Mouse (Mus musculus): ENCODE results near the gene Zdhhc14. TPM values are rescaled to one million over a fixed set of nuclear protein-coding genes. Genes with fewer than 3 reads are reported as not detected.

The Zdhhc14 gene
- total RNA-seq, 2 experiments from 2014 or later, result 9.8 to 17.2 TPM

DNA sequence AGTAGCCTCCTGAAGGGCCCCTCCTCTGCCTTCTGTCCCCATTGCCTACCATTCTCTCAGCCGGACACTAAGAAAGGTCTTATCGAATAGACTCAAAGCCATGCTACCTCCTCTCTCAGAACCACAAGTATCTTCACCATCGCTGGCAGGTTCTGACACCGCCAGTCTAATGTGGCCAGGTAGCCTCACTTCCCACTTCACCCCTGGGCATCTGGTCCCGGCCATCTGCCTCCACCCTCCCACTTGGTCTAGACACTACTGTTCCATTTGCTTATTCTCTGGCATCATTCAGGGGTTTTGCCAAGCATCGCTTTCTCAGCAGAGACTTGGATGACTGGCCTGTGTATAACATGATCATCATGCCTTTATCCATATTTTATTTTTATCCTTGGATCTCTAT, 57.1 kb downstream of the Zdhhc14 start:
- no peak for ATAC-seq (replicated peaks; ENCODE audit: low FRiP score, low TSS enrichment, poor library complexity, severe bottlenecking)

GRCm38 (mm10) chr17:5550444-5550843, 58.1 kb downstream of the Zdhhc14 start:
- ATAC-seq (replicated peaks; ENCODE audit: low FRiP score, low TSS enrichment, poor library complexity, severe bottlenecking), result no peak

DNA sequence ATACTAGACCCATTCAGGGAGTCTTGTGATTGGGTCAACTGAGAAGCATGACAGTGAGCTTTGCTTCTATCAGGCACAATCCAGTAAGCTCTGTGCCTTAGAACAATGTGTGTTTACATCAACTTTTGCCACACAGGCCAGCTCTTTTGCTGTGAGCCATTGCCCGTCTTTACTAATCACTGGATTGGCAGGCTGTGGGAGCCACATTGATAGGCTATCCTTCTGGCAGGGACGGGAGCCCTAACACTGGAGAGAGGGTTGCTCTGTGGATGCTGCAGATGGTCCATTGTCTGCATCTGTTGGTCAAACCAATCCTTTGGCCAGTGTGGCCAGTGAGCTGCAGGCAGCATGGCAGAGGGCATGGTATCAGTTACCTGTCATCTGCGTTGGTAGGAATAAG, 58.8 kb downstream of the Zdhhc14 start:
- ATAC-seq (replicated peaks; ENCODE audit: low FRiP score, low TSS enrichment, poor library complexity, severe bottlenecking), result no peak

DNA sequence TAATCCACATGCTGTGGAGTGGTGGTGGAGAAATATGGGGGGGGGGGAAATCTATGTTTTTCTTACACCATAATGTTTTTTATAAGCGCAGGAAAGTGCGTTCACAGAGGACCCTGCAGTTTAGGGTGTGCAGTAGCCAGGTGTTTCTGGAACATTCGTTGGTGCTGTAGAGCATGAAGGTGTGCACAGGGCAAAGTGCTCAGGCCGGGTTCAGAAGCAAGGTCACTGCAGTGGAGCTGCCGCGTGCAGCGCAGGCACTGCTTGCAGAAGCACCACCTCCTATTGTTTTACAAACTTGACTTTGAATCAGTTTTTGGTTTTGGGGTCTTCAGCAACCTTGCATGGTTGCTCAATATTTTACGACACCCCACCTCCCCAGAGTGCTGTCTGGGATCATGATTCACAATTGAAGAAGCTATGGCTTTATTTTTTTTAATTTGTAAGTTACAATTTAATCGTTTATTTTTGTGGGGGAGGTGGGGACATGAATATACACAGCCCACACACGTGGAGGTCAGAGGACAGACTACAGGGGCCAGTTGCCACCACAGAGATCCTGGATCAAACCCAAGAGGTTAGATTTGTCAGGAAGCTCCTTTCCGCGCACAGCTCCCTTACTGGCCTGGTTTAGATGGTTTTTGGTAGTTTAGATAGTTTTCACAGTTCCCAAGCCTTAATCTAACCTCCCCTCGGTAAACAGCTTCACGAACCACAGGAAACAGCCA, 59.8 kb downstream of the Zdhhc14 start:
- no peak for ATAC-seq (replicated peaks; ENCODE audit: low FRiP score, low TSS enrichment, poor library complexity, severe bottlenecking)

- ATAC-seq (replicated peaks; ENCODE audit: low FRiP score, low TSS enrichment, poor library complexity, severe bottlenecking), result no peak
These were observed 61.2 kb downstream of the Zdhhc14 start for GRCm38 (mm10) chr17:5553556-5553955.

DNA sequence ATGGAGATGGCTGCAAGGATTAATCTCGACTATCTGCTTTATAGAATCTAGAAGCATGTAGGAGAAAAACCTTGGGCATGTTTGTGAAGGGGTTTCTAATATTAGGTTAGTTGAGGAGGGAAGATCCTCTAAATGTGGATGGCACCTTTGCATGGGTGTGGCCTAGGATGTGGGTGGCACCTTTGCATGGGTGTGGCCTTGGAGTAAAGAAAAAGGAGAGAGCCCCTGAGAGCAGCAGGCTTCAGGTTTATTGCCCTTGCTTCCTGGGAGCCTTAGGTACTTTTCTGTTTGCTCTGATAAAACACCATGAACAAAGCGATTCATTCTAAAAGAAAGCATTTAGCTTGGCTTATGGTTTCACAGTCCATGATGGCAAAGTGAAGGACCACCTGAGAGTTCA, 62.2 kb downstream of the Zdhhc14 start:
- ATAC-seq (replicated peaks; ENCODE audit: low FRiP score, low TSS enrichment, poor library complexity, severe bottlenecking), result no peak

- no peak for ATAC-seq (replicated peaks; ENCODE audit: low FRiP score, low TSS enrichment, poor library complexity, severe bottlenecking)
These were observed 64.2 kb downstream of the Zdhhc14 start for GRCm38 (mm10) chr17:5556568-5556967.

- ATAC-seq (replicated peaks; ENCODE audit: low FRiP score, low TSS enrichment, poor library complexity, severe bottlenecking), result no peak
These were observed 67.9 kb downstream of the Zdhhc14 start for GRCm38 (mm10) chr17:5560212-5560611.

DNA sequence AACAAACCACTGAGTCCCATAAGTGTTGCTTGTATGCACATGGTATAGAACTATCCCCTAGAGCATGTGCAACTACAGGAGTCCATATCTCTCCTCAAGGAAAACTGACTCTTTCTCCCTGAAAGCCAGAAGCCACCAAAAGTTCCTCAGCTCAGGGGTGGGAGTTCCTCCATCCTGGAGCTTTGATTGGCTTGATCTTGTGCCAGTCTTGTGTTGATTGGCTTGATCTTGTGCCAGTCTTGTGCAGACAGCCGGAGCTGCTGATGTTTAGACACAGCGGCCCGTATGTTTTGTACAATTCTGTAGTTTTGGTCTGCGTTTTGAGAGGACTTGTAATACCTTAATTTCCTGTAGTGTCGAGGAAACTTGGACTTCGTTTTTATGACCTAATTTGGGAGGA, 70.8 kb downstream of the Zdhhc14 start:
- no peak for ATAC-seq (replicated peaks; ENCODE audit: low FRiP score, low TSS enrichment, poor library complexity, severe bottlenecking)

- peak; percentile 78 for ATAC-seq (replicated peaks; ENCODE audit: low FRiP score, low TSS enrichment, poor library complexity, severe bottlenecking)
These were observed 73.6 kb downstream of the Zdhhc14 start for GRCm38 (mm10) chr17:5566006-5566405.

GRCm38 (mm10) chr17:5567943-5568342, 75.6 kb downstream of the Zdhhc14 start:
- no peak for ATAC-seq (replicated peaks; ENCODE audit: low FRiP score, low TSS enrichment, poor library complexity, severe bottlenecking)

DNA sequence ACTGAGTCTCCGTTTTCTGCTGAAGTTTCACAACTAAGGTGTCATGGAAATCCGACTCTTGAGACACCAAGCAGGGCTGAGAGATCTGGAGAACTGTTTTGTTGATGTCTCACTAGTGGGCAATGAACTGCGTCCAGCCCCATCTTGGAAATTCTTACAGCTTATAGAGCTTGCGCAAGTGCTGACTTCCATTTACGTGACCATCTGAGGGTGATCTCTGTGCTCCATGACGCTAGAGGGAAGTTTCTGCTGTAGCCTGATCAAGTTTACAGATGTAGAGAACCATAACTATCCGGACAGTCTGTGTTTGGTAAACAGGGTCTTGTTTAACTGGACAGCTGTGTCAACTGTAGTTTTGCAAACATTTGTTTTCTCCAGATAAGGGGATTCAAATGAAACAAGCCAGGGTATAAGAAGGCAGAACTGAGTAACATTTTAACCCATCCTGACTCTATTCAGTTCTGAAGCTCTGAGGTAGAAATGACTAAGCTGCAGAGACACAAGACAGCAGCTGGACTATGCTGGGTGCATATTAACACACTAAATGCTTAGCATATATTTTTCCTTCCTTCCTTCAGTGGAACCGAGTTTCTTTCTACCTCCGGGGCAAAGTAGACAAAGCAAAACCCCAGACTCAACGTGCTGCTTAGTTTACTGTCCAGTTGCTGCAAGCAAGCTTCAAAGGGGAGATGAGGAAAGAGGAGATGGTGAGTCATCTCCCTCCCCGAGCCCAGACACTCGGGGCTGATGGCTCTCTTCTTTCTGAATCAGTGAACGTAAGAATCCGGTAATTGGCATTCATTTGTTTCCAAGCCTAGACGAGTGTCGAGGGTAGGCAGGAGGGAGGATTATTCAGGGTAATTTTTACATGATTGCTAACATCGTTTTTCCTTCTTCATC, 77.0 kb downstream of the Zdhhc14 start:
- ATAC-seq (replicated peaks; ENCODE audit: low FRiP score, low TSS enrichment, poor library complexity, severe bottlenecking), result no peak

- ATAC-seq (replicated peaks; ENCODE audit: low FRiP score, low TSS enrichment, poor library complexity, severe bottlenecking), result no peak
These were observed 79.9 kb downstream of the Zdhhc14 start for GRCm38 (mm10) chr17:5572096-5572730.

- no peak for ATAC-seq (replicated peaks; ENCODE audit: low FRiP score, low TSS enrichment, poor library complexity, severe bottlenecking)
These were observed 80.5 kb downstream of the Zdhhc14 start for GRCm38 (mm10) chr17:5572745-5573420.

DNA sequence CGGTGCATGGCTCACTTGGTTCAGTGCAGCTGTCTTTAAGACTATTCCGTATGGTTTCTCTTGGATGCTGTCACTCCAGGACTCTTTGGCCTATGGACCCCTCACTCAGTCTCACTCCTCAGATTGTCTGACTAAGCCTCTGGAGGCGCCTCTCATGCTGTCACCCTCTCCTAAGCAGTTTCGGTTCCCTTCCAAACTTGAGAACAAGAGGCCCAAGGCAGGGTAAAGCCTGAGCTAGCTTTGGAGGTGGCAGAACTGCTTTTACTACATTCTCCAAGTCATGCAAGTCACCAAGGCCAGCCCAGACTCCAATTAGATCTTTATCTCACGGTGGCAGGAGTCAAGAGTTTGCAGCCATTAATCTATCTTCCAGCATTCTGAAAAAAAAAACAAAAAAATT, 82.3 kb downstream of the Zdhhc14 start:
- ATAC-seq (replicated peaks; ENCODE audit: low FRiP score, low TSS enrichment, poor library complexity, severe bottlenecking), result no peak

GRCm38 (mm10) chr17:5575518-5575917, 83.2 kb downstream of the Zdhhc14 start:
- ATAC-seq (replicated peaks; ENCODE audit: low FRiP score, low TSS enrichment, poor library complexity, severe bottlenecking), result no peak

- ATAC-seq (replicated peaks; ENCODE audit: low FRiP score, low TSS enrichment, poor library complexity, severe bottlenecking), result no peak
These were observed 89.9 kb downstream of the Zdhhc14 start for GRCm38 (mm10) chr17:5582232-5582631.

DNA sequence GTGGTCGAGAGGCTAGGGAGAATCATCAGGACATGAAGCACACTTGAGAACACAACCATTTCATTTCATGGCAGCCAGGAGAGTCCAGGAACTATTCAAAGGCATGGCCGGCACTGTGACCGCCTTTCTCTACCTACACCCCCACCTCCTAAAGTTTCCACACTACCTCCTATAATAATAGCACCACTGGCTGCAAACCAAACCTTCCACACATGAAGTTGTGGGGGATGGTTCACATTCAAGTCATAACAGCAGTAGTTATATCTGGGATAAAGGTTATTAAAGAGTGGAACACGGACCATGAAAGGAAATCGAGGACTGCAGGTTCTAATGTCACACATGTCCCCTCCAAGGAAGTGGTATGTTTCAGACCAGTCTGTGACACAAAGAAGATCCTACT, 90.6 kb downstream of the Zdhhc14 start:
- no peak for ATAC-seq (replicated peaks; ENCODE audit: low FRiP score, low TSS enrichment, poor library complexity, severe bottlenecking)

DNA sequence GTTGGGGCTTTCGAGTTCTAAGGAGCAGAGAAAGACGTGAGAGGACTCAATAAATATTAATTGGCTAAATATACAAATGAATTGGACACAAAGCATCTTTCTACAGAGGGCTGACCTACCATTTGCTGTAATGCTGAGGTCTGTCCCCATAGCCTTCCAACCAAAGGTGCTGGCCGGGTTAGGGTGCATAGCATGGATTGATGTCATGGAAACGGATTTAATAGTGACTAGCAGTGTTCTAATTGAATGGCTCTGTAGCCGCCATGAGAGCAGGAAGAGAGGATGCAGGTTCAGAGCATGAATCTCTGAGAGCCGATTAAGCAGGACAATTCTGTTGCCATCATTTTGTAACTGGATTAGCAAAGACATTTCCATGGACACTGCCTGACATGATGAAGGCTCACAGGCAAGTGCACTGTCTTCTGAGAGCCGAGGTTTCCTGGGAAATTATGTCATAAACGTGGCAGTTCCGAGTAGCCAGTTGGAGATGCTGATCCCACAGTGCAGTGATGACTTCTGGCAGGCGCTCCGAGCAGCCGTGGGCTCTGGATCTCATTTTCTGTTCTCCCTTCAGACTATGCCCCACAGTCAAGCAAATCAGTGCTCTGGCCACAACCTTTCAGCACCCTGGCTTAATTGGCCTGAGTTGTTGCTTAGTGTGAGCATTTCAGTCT, 91.3 kb downstream of the Zdhhc14 start:
- no peak for ATAC-seq (replicated peaks; ENCODE audit: low FRiP score, low TSS enrichment, poor library complexity, severe bottlenecking)

All from megakaryocyte-erythroid progenitor cell, adult 5-6 weeks (primary cell).